In the genomic region with DNA sequence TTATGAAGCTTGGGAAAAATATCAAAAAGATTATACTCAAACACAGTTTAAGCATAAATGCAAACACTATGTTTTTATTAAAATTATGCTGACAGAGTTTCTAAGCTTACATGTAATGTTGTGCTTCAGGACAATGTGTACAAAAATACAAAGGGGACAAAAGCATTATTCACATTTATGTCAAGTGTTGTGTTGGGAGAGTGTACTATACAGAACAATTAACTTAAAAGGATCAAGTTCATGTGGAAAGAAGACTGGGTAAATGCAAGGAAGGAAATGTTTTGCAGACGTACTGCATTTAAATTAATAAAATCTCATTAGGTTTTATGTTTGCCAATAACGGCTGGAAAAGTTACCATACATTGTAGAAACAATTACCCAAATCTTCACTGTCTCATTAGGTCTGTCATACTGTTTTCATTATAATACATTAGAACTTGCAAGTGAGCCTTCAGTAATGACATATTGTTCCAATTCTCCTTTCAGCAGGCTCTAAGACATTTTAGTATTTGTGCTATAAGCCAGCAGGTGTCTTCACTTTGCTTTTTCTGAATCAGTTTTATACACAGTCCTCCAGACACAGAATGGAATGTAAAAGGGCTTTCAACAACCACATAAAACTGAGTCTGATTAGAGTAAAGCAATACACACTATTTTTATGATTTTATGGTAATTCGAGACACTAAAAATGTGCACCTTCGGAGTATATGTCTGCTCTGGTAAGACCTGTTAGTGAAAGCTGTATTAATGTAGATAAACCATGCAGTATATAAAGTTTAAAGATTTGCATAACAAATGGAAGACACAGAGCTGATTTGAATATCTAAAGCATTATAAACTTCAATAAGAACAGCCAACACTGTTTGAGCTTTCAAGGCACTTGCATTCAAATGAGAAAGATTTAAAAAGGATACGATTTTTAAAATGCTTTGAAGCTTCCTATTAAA, we compare ENCODE assay signal across 20 mouse cellular contexts.
DNase-seq lines count a peak whose midpoint lies in the region; ATAC-seq and TF ChIP-seq lines count a peak whose summit lies in the region.
"Had no signal": no experiment of that assay in that cellular context is flagged by ENCODE, and none has a peak within 500 bp of the region (broad histone marks: within the 10 kb centered on the region; RNA-seq: fewer than 3 reads in every experiment).

No protein-coding gene starts in this region.

- H3K4me1 ChIP-seq in hindbrain, embryonic 12.5 days, result peaks cover 2% of the 10 kb centered on the region; the same call in 1 of the 2 replicates
- peaks cover 2% of the 10 kb centered on the region; the same call in 1 of the 2 replicates for H3K4me1 ChIP-seq in hindbrain, embryonic 13.5 days (replicated peaks)
- 0 out of 2 replicates have a peak, but pooled peaks cover 4% of the 10 kb centered on the region for H3K4me1 ChIP-seq in forebrain, embryonic 14.5 days (ENCODE audit: control insufficient read depth, insufficient read depth, low read length)
- no peaks in the 10 kb centered on the region; the same call in 1 of the 2 replicates for H3K4me1 ChIP-seq in midbrain, embryonic 15.5 days
- no peaks in the 10 kb centered on the region for H3K4me1 ChIP-seq in intestine, postnatal 0 days (replicated peaks; ENCODE audit: control insufficient read depth, insufficient read depth, low read length)
- H3K4me1 ChIP-seq: embryonic facial prominence, embryonic 15.5 days; heart, embryonic 15.5 days; limb, embryonic 15.5 days; neural tube, embryonic 12.5 days had no signal

- H3K36me3 ChIP-seq in hindbrain, embryonic 12.5 days, result no peaks in the 10 kb centered on the region
- no peaks in the 10 kb centered on the region for H3K36me3 ChIP-seq in hindbrain, embryonic 13.5 days
- no peaks in the 10 kb centered on the region for H3K36me3 ChIP-seq in forebrain, embryonic 14.5 days (ENCODE audit: control insufficient read depth, insufficient read depth, low read length)
- no peaks in the 10 kb centered on the region for H3K36me3 ChIP-seq in midbrain, embryonic 15.5 days (replicated peaks)
- no peaks in the 10 kb centered on the region for H3K36me3 ChIP-seq in intestine, postnatal 0 days (ENCODE audit: control insufficient read depth, insufficient read depth)
- H3K36me3 ChIP-seq: embryonic facial prominence, embryonic 15.5 days; heart, embryonic 15.5 days; limb, embryonic 15.5 days; neural tube, embryonic 12.5 days had no signal

- WGBS in hindbrain, embryonic 12.5 days, result 47% methylated on average over 5 of the region's 5 CpGs
- WGBS in hindbrain, embryonic 13.5 days, result 50% methylated on average over 5 of the region's 5 CpGs
- WGBS in forebrain, embryonic 14.5 days, result 42% methylated on average over 5 of the region's 5 CpGs
- WGBS in midbrain, embryonic 15.5 days, result 26% methylated on average over 5 of the region's 5 CpGs
- WGBS in intestine, postnatal 0 days, result 74% methylated on average over 5 of the region's 5 CpGs

- no peak overlapping the region for H3K4me3 ChIP-seq in hindbrain, embryonic 12.5 days
- no peak overlapping the region for H3K4me3 ChIP-seq in hindbrain, embryonic 13.5 days
- no peak overlapping the region for H3K4me3 ChIP-seq in forebrain, embryonic 14.5 days (ENCODE audit: low read depth, low read length)
- H3K4me3 ChIP-seq in midbrain, embryonic 15.5 days, result no peak overlapping the region
- H3K4me3 ChIP-seq in intestine, postnatal 0 days (ENCODE audit: low read depth, low read length), result no peak overlapping the region
- H3K4me3 ChIP-seq: embryonic facial prominence, embryonic 15.5 days; heart, adult 2 months; heart, embryonic 15.5 days; limb, embryonic 15.5 days; neural tube, embryonic 12.5 days had no signal

- H3K27me3 ChIP-seq in hindbrain, embryonic 12.5 days, result no peaks in the 10 kb centered on the region
- H3K27me3 ChIP-seq in hindbrain, embryonic 13.5 days, result no peaks in the 10 kb centered on the region
- no peaks in the 10 kb centered on the region for H3K27me3 ChIP-seq in forebrain, embryonic 14.5 days (replicated peaks; ENCODE audit: control insufficient read depth, insufficient read depth, low read length)
- H3K27me3 ChIP-seq in midbrain, embryonic 15.5 days (replicated peaks), result no peaks in the 10 kb centered on the region
- no peaks in the 10 kb centered on the region for H3K27me3 ChIP-seq in intestine, postnatal 0 days (replicated peaks; ENCODE audit: control insufficient read depth, insufficient read depth, low read length)
- H3K27me3 ChIP-seq: embryonic facial prominence, embryonic 15.5 days; heart, embryonic 15.5 days; limb, embryonic 15.5 days; neural tube, embryonic 12.5 days had no signal

- no peak for TF ChIP-seq CTCF in intestine, postnatal 0 days (IDR thresholded peaks at IDR 0.05; ENCODE audit: low read depth)

- no peaks in the 10 kb centered on the region for H3K9me3 ChIP-seq in hindbrain, embryonic 12.5 days (replicated peaks)
- H3K9me3 ChIP-seq in hindbrain, embryonic 13.5 days, result no peaks in the 10 kb centered on the region
- no peaks in the 10 kb centered on the region for H3K9me3 ChIP-seq in forebrain, embryonic 14.5 days (replicated peaks; ENCODE audit: control insufficient read depth, low read length)
- H3K9me3 ChIP-seq in midbrain, embryonic 15.5 days, result no peaks in the 10 kb centered on the region
- H3K9me3 ChIP-seq in intestine, postnatal 0 days (ENCODE audit: control insufficient read depth), result no peaks in the 10 kb centered on the region
- H3K9me3 ChIP-seq: embryonic facial prominence, embryonic 15.5 days; heart, embryonic 15.5 days; limb, embryonic 15.5 days; neural tube, embryonic 12.5 days had no signal

- H3K27ac ChIP-seq in hindbrain, embryonic 12.5 days, result no peak overlapping the region
- H3K27ac ChIP-seq in hindbrain, embryonic 13.5 days, result no peak overlapping the region
- H3K27ac ChIP-seq in forebrain, embryonic 14.5 days (ENCODE audit: low read depth, low read length), result no peak overlapping the region
- H3K27ac ChIP-seq in midbrain, embryonic 15.5 days, result no peak overlapping the region
- H3K27ac ChIP-seq in intestine, postnatal 0 days (ENCODE audit: low read depth, low read length), result no peak overlapping the region
- H3K27ac ChIP-seq: embryonic facial prominence, embryonic 15.5 days; heart, adult 2 months; heart, embryonic 15.5 days; limb, embryonic 15.5 days; neural tube, embryonic 12.5 days had no signal

- H3K9ac ChIP-seq in hindbrain, embryonic 12.5 days, result no peak overlapping the region
- no peak overlapping the region for H3K9ac ChIP-seq in hindbrain, embryonic 13.5 days
- no peak overlapping the region for H3K9ac ChIP-seq in forebrain, embryonic 14.5 days (ENCODE audit: low read length)
- H3K9ac ChIP-seq in midbrain, embryonic 15.5 days, result no peak overlapping the region
- H3K9ac ChIP-seq in intestine, postnatal 0 days (ENCODE audit: low read depth, low read length), result no peak overlapping the region
- H3K9ac ChIP-seq: embryonic facial prominence, embryonic 15.5 days; heart, embryonic 15.5 days; limb, embryonic 15.5 days; neural tube, embryonic 12.5 days had no signal

- DNase-seq in forebrain, embryonic 14.5 days (ENCODE audit: low spot score), result peak; percentile 33
- peak; percentile 82 for DNase-seq in hindlimb bud, embryonic 11.5 days (ENCODE audit: extremely low spot score, low read depth, low spot score)
- no peak for DNase-seq in lung, postnatal 4 days
- DNase-seq: cerebellum, adult 8-10 months; gastrocnemius, postnatal 10 days; heart, adult 2 months; kidney, adult 9 months; kidney, postnatal 4 days; layer of hippocampus, adult 9-11 months; spleen, adult 18-20 months; thymus, postnatal 36 days had no signal

- H3K4me2 ChIP-seq in hindbrain, embryonic 12.5 days (replicated peaks), result no peak overlapping the region
- no peak overlapping the region for H3K4me2 ChIP-seq in hindbrain, embryonic 13.5 days
- H3K4me2 ChIP-seq in forebrain, embryonic 14.5 days (ENCODE audit: low read length), result no peak overlapping the region
- H3K4me2 ChIP-seq in midbrain, embryonic 15.5 days, result no peak overlapping the region
- H3K4me2 ChIP-seq in intestine, postnatal 0 days (replicated peaks; ENCODE audit: low read depth), result no peak overlapping the region
- H3K4me2 ChIP-seq: embryonic facial prominence, embryonic 15.5 days; heart, embryonic 15.5 days; limb, embryonic 15.5 days; neural tube, embryonic 12.5 days had no signal

- peak; percentile 46; the same call in 1 of the 2 replicates for ATAC-seq in hindbrain, embryonic 12.5 days (ENCODE audit: low FRiP score)
- no peak for ATAC-seq in hindbrain, embryonic 13.5 days (ENCODE audit: low FRiP score)
- peak; percentile 62 for ATAC-seq in forebrain, embryonic 14.5 days
- peak; percentile 50 for ATAC-seq in midbrain, embryonic 15.5 days (replicated peaks)
- no peak for ATAC-seq in intestine, postnatal 0 days
- ATAC-seq: lung, postnatal 0 days had no signal

Comparison
In these comparisons a context has a peak if more than half of its experiments do, and no peak if none do; other contexts are left out.
1. ATAC-seq: peak in hindbrain, embryonic 12.5 days (single experiment), forebrain, embryonic 14.5 days (single experiment) and midbrain, embryonic 15.5 days (single experiment); none in hindbrain, embryonic 13.5 days (single experiment) and intestine, postnatal 0 days (single experiment).
2. DNase-seq: peak in forebrain, embryonic 14.5 days (single experiment) and hindlimb bud, embryonic 11.5 days (single experiment); none in lung, postnatal 4 days (0 of 2).